Mouse (Mus musculus) cerebellum, adult 11-12 months (tissue): ENCODE measurements around the gene Plcl2.
"Not testable (repeated sequence)": the region's sequence is repeated elsewhere in the genome, so short reads cannot be mapped to it uniquely, and the experiment has no call there.

Experiments
- DNase-seq: peaks from one replicate; pipeline ENCODE4 v3.0.0; 2022

Gene Plcl2

DNA sequence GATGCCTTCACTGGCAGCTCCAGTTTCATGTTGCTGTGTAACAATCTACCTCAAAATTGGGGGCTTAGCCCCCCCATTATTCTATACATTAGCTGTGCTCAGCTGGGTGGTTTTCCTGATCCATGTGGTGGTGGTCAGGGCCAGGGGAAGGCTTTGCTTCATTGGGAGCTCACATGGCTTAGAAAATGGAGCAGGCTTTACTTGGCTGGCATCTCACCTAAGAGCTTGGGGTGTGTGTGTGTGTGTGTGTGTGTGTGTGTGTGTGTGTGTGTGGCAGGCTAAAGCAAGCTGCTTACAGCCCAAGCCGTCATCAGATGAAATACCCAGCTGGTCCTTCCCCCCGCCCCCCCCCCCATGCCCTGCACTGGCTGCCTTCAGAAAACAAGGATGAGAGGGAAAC is 169.5 kb downstream of the Plcl2 start:
- DNase-seq, result no peak

DNA sequence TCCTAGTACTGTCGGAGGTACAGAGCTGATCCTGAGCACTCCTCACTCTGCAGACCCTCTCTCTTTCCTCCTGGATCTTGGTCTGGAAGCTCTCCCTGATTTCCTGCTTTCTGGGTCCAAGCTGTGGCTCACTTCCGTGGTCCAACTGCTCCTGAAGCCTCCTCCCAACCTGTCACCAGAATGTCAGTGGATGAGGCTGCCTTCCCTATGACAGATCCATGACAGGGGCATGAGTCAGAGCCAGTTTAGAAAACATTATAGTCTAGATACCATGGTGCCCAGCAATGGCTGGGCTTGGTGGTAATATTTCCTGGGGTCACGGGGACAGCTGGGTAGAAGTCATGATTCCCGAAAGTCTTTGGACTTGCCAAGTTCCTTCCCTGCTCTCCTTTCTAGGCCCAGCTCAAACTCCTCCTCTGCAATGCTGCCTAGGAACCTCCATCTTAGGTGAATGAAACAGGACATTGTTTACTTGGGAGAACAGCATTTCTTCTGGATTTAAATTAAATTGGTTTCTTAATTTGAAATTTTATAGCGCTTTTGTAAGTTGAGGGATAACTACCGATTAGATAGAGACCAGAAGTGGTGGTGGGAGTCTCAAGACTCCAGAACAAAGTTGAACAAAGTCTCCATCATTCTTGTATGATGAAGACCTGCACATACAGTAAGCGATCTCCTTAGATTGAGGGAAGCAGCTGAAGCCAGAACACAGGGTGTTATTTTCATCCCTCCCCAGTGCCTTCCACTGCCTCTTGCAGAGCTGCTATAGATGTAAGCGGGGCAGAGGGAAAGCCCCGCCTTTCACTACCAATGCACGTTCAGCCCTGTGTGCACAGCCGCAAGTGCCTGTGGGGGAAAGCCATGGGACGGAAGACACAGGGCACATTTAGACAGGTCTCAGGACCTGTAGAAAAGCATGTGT is 170.7 kb downstream of the Plcl2 start:
- DNase-seq, result no peak

DNA sequence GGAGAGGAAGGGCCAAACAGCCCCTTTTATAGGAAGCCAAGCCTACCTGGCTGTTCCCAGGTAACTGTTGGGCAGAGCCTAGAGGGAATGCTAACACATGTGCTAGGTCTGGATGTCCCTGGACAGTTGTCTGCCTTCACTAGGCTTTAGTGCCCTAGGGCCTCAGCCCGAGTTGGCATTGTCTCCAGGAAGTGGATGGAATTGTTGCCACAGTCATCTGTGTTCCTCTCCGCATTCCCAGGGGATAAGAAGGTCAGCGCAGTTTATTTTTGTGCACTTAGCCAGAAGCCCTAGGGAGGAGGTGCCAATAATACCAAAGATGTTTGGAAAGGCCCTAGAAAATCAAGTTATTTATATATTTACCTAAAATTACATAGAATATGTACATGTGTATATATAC is 173.5 kb downstream of the Plcl2 start:
- no peak for DNase-seq

DNA sequence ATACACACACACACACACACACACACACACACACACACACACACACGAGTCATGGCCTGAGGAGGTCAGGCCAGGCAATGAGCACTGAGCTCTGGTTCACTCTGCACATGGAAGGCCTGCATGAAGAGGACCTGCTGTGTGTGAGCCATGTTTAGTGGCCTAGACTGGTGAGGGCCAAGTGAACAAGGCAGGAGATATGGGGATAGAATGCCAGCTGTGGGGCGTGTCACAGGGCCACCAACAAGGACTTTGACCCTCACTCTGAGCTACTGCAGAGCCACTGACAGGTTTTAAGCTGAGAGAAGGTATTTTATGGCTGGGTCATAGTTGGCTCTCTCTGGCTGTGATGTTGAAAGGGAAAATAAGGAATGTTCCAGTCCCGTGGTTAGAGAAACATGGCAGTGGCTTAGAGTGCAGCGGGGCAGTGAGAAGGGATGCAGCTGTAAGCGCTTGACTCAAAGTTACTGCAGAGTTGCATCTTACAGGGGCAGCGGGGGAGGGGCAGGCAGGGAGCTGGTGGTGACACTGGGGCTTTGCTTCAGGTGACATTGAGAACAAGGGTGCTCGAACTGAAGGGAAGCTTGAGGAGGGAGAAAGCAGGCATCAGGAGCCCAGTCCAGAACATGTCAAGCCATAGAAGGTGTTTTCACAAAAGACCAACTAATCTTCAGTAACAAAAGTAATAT is 175.9 kb downstream of the Plcl2 start:
- DNase-seq, result no peak

DNA sequence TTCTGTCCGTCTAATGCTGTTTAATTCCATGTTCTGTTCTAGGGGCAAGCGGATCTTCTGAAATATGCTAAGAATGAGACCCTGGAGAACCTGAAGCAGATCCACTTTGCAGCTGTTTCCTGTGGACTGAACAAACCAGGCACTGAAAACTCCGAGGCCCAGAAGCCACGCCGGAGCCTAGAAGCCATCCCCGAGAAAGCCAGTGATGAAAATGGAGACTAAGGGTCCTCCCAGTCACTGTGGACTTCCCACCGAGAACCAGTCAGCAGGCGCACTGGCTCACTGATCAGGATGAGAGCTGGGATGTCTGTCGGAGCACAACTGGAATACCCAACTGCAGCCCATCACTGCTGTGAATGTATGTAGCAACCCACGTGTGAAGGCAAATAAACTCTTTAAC is 178.5 kb downstream of the Plcl2 start:
- no peak for DNase-seq

DNA sequence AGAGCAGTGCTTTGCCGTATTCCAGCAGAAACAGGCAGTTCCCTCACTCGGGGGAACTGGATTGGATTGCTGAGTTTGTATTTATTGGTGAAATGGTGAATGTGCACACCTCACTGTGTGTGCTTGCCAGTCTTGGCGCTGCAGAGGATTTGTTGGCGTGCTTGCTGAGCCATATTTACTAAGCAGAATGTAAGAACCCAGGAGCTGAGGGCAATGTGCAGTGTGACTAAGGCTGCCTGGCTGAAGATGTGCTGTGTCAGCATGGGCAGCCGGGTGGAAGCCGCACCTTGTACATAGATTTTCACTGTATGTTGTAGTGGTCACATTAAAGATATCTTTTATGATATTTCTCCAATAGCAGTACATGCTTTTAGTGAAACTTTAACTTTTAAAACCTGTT is 178.9 kb downstream of the Plcl2 start:
- DNase-seq, result peak; percentile 82

DNA sequence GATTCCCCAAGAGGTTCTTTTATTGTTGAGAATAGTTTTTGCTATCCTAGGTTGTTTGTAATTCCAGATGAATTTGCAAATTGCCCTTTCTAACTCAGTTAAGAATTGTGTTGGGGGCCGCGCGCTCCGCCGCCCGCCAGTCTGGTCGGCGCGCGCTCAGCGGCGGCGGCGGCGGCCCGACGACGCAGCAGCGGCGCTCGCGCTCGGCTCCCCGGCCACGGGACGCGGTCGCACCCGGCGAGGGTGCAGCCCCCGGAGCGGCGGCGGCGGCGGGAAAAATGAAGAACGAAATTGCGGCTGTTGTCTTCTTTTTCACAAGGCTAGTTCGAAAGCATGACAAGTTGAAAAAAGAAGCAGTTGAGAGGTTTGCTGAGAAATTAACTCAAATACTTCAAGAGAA is 189.2 kb downstream of the Plcl2 start:
- DNase-seq, result not testable (repeated sequence)

DNA sequence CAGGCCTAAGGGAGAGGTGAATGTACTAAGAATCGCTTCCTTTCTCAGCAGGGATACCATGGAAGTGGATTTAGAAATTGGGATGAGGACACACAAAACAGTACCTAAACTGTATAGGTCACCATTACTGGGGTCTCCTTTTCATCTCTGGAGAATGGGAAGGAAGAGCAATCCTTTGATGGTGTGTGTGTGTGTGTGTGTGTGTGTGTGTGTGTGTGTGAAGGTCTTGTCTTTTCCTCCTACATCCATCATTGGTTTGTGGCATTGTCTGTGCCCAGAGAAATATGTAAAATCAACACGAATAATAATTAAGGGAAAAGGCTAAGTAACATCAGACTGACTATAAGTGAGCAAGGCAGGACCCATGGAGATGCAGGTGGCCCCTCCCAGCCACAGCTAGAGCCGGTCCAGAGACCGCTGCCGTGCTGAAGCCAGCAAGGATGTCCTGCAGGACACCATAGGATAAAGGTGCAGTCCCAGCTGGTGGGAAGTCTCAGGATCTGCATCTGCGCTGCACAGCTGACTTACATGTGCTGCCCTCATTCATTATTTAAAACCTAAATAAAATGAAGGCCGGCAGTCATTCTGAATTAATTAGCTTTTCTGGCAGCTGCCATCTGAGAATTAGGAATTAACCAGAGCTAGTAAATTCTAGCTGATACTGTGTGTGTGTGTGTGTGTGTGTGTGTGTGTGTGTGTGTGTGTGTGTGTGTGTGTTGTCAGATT is 201.5 kb downstream of the Plcl2 start:
- DNase-seq, result no peak

DNA sequence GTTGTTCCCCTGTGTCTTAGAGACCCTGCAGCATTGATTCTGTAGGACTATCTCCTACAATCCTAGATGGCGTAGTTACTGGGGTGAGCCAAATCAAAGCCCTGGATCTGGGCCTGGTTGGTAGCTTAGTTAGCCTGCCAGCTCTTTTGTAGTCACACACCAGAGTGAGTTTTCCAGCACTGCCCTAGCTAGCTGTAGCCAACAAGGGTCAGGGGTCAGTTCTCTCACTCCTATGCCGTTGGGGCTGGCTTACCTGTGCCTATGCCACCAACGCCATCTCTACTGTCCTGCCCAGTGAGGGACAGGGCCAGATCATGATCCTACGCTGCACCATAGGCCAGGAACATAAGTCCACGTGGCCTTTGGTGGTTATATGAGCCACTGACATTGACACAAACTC is 208.4 kb downstream of the Plcl2 start:
- no peak for DNase-seq

DNA sequence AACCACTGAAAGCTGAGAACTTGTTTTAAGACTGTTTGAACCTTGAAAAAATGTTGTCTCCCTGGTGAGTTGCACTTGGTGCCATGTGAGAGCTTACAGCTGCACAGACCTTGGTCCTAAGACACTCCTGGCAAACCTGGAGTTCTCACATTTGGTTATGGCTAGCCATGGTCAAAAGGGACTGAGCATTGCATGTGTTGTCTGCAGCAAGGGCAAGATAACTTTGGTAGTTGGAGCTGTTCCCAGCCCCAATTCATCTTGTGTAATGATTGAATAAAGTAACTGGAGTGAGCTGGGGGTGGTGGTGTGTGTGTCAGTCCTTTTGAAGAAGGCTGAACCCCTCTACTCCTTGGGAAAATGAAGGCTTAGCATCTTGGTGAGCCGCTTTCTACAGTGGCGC is 215.2 kb downstream of the Plcl2 start:
- DNase-seq, result no peak

DNA sequence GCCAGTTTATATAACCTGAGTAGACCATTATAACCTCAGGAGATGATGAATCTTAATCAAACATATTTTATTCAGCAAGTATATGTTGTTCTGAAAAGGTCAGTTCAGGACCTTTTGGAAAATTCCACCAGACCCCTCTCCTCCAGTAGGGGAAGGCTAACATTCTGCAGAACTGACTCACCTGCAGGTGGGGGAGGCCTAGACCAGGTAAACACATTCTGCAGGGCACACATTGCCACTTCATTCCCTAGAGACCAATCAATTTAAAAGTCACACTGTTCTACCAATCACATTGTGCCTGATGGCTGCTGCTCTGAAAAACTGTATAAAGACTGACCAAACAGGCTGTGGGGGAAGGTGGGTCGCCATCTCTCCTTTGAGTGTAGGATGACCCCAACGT is 217.1 kb downstream of the Plcl2 start:
- DNase-seq, result no peak

DNA sequence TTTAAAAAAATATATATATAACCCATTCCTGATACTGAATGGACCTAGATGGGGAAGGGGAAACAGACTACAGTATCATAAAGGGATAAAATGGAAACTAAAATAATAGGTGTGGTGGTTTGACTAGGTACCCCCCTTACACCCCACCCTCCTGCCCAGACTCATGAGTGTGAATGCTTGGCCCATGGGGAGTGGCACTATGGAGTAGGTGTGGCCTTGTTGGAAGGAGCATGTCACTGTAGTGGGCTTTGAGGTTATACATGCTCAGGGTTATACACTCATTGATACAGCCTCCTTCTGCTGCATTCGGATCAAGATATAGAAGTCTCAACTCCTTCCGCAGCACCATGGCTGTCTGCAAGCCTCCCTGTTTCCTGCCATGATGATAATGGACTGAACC is 219.8 kb downstream of the Plcl2 start:
- no peak for DNase-seq

DNA sequence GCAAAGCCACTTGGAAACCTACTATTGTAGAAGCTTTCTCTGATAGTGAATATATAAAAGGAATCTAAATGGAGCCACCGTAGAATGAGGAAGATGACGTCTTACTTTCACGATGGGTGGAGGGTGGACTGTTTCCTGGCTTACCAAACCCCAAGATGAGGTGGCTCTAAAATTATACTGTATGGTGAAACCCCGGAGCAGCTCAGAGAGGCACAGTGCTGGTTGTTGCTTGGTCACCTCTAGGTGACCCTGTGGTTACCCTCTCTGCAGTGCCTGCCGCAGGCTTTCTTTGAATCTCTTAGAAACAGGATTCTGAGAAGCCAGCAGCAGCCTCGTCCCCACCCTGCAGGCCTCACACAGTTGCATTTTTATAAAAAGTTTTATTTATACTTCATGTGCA is 220.4 kb downstream of the Plcl2 start:
- DNase-seq, result no peak

DNA sequence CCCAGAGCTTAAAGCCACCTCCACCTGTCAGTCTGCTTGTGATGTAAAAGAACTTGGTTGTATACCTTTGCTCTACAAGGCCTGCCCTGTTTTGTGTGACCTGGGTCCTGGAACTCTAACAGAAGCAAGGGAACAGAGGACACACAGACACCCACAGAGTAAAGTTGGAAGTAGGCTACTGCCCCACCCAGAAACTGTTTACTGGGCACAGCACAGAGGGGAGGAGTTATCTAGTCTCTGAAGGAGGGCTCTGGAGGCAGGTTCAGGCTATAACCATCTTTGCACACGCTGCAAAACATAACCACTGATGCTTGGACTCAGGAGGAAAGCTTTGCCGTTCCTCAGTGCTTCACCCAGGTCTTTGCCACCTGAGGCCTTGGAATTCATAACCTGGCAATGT is 221.7 kb downstream of the Plcl2 start:
- no peak for DNase-seq

DNA sequence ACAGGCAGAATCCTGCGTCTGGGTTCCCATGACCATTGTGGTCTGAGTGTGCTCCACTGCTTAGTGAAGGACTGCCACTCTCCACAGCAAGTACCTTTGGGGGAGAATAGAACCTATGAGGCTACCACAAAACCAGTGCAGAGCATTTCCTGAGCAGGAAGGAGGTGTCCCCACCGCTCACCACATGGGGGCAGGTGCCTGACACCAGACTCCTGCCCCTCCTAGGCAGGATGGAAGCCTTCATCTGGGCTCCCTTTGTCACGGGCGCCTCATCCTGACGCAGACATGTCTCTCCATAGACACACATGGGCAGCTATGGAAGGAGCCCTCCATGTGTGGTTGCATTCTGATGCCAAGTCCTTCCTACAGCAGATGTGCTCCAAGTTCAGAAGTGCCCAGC is 222.7 kb downstream of the Plcl2 start:
- DNase-seq, result no peak

DNA sequence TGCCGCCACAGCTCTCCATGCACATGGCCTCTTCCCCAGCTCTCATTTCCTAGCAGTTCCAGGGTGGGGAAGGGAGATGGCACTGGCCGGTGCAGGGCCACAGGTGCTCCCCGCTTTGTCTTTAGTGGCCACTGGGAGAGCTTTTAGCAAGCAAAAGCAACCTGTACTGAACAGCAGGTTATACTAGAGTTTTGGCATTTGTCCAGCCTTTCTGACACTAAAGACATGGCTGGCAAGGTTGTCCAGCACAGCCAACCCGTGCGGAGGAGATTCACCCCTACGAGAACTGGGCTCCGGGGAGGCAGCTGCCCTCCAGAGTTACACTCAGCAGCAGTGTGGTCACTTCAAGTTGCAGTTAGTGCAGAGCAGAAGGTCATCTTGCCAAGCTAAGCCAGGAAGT is 224.2 kb downstream of the Plcl2 start:
- DNase-seq, result no peak

DNA sequence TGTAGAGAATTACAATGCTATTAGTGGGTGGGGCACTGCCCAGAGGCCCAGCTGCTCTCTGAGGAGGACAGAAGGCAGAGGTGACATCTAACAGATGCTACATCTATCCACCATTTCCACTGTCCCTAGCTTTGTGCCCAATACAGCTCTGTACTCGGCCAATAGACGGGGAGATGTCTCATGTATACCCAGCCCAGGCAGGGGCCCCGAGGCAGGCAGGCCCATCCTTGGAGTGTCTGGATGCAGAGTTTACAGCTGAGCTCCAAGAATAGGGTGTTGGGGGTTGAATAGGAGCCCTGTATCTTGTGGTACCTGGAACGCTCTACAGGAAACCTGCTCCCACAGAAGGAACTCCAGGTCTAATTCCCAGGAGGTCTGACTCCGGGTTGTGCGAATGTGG is 225.6 kb downstream of the Plcl2 start:
- no peak for DNase-seq

DNA sequence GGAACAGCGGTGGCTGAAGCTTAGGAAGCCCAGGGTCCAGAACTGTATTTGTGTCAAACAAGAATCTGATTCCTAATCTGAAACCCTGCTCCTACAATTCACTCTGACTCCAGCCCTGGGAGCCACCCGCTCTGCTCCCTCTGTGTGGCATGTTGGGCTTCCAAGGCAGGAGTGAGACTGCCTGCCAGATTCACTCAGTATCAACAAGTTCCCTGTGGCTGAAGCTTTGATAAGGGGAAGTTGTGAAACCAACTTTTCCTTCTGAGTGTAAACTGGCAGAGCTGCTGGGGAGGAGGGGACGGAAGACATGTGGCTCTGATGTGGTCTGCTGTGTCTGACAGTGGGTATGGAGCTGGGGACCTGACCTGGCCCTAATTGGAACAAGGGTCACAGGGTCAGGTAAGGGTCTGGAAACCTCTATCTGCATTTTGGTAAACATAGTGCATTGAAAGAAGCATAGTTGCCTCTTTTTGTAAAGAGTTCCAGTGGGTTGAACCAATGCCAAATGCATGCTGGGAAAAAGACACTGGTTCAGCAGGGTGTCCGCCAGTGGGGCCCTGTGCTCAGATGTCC is 226.3 kb downstream of the Plcl2 start:
- DNase-seq, result no peak

DNA sequence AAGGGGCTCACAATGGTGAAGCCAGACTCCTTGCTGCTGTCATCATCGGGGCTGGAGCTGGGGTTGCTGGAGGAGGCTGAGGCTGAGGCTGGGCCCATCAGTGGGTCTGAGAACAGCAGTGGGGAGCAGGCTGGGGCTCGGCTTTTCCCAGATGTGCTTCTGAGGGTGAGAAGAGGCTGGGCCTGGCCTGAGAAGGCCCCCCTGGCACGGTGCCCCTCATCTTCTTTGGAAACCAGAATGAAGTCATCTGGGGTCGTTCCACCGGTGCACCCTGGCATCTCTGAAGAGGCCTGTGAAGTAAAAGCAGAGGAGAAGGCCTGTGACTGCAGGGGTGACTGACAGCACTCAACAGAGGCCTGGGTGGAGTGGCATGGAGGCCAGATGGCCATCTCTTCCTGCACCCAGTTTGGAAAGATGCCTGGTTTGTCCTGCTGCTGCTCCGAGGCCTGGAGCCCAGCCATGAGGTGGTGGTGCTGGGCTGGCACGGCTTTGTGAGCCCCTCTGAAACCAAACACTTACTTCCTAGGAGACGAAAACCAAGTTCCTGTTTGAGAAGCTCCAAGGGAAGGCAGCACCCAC is 226.8 kb downstream of the Plcl2 start:
- peak; percentile 46 for DNase-seq

DNA sequence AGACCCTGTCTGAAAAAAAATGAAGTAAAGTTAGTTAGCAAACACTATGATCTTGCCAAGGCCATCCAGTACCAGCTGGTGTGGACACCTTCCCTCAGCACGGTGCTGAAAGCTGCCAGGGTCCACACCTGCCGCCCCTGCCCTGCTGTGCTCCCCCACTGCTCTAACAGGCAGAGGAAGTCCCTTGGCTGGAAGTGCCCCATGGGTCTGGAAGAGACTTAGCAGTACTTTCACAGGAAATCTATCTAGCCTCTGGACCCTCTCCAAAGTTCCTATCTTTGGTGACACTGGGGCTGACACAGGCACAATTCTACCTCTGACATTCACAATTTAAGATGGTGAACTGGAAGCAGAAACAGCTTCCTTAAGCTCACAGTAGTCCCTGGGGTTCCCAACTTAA is 227.9 kb downstream of the Plcl2 start:
- DNase-seq, result peak; percentile 34
